Mouse (Mus musculus) heart, embryonic 10.5 days (tissue): ENCODE data around the gene Ncapd2. TPM values are rescaled to one million over a fixed set of nuclear protein-coding genes. Genes with fewer than 3 reads are reported as not detected.
A peak's percentile ranks its signal among the peaks of the same experiment; 100 is the strongest.

ENCODE experiments used
- DNase-seq: peaks from one replicate; pipeline ENCODE4 v3.0.0-alpha.2; 2017; ENCODE audit warnings: low spot score
- H3K27ac ChIP-seq: fragments of 300-500 bp; sonication (generic); 2 replicates; pipeline ENCODE4 v1.5.1; 2016; ENCODE audit warnings: mild to moderate bottlenecking
- H3K27me3 ChIP-seq: fragments of 300-500 bp; sonication (generic); 2 replicates; pipeline ENCODE4 v1.6.1; 2016; ENCODE audit warnings: mild to moderate bottlenecking; ENCODE audit not compliant: poor library complexity, insufficient read depth, severe bottlenecking
- H3K36me3 ChIP-seq: fragments of 300-500 bp; sonication (generic); 2 replicates; pipeline ENCODE4 v1.6.1; 2016; ENCODE audit warnings: mild to moderate bottlenecking, moderate library complexity
- H3K4me1 ChIP-seq: fragments of 300-500 bp; sonication (generic); 2 replicates; pipeline ENCODE4 v1.6.1; 2016; ENCODE audit warnings: mild to moderate bottlenecking
- H3K4me3 ChIP-seq: fragments of 300-500 bp; sonication (generic); 2 replicates; pipeline ENCODE4 v1.5.1; 2016; ENCODE audit warnings: mild to moderate bottlenecking, moderate library complexity
- H3K9me3 ChIP-seq: fragments of 300-500 bp; sonication (generic); 2 replicates; pipeline ENCODE4 v1.6.1; 2016; ENCODE audit warnings: mild to moderate bottlenecking, moderate library complexity
- WGBS: fragments of 180-500 bp; shearing (Covaris S2); methylation state at CpG from one replicate; pipeline ENCODE4 v1.1.7; 2016; 5-methylcytosine and 5-hydroxymethylcytosine counted together
- microRNA-seq: library from miRNA; unstranded; fragments of <30 nt; microRNA quantifications from one replicate; pipeline ENCODE4, GENCODE M21; 2017
- polyA plus RNA-seq: library from polyadenylated mRNA; unstranded; fragments of >200 nt; fragmentation: Nextera tagmentation; extraction: Ambion mirVana; gene quantifications from 2 replicates; pipeline ENCODE4 v1.2.1, GENCODE M21; 2016

Gene Ncapd2
- polyA plus RNA-seq, 1 experiment from 2014 or later, result 140 TPM

- Histone ChIP-seq H3K4me3 (peak within 1 kb of the TSS; percentile 92), H3K27me3 (no peaks in the 10 kb centered on the region), H3K36me3 (peaks cover 74% of the 10 kb centered on the region), H3K9me3 (no peaks in the 10 kb centered on the region), H3K27ac (peak within 1 kb of the TSS; percentile 92), H3K4me1 (peaks cover 11% of the 10 kb centered on the region)
- peak; percentile 96 for DNase-seq
- under 1% methylated on average over 66 of the region's 66 CpGs for WGBS
These were observed 60.0 kb downstream of the Ncapd2 start, which contains the start of gene Nop2 for GRCm38 (mm10) chr6:125131302-125132156. TSS of gene Nop2 (plus strand) at chr6:125131909.

DNA sequence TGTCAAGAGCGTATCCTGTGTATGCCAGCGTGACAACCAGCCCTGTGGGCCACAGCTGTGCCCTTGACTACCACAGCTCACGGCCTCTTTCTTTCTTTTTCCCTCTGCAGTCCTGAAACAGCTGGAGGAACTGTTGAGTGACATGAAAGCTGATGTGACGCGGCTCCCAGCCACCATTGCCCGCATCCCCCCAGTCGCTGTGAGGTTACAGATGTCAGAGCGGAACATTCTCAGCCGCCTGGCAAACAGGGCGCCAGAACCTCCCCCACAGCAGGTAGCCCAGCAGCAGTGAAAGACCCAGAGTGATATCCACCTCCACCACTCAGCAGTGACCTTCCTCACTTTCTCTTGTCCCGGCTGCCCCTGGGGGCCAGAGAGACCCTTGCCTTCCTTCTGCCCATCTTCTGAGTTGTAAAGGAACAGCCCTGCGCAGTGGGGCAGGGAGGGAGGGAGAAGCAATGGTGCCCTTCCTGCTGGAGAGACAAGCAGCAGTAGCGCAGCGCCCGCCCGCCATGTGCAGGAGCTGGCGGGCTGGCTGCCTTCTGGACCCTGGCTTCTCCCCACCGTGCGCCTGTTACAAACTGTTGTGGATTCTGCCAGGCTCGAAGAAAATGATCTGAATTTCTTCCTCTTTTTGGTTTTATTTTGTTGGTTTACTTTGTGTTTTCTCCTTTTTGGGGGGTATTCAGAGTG, 61.6 kb downstream of the Ncapd2 start:
- H3K4me3 ChIP-seq, result 0 out of 2 replicates have a peak overlapping the region, but pooled peaks have one; percentile 8
- H3K27me3 ChIP-seq, result no peaks in the 10 kb centered on the region
- DNase-seq, result peak; percentile 72
- H3K4me1 ChIP-seq, result peaks cover 11% of the 10 kb centered on the region
- 82% methylated on average over 20 of the region's 20 CpGs for WGBS
- H3K27ac ChIP-seq, result no peak overlapping the region
- no peaks in the 10 kb centered on the region for H3K9me3 ChIP-seq
- peaks cover 75% of the 10 kb centered on the region for H3K36me3 ChIP-seq

GRCm38 (mm10) chr6:125128724-125129123, 62.8 kb downstream of the Ncapd2 start:
- Histone ChIP-seq H3K4me1 (peaks cover 11% of the 10 kb centered on the region), H3K9me3 (no peaks in the 10 kb centered on the region), H3K27me3 (no peaks in the 10 kb centered on the region), H3K4me3 (no peak overlapping the region), H3K27ac (no peak overlapping the region), H3K36me3 (peaks cover 76% of the 10 kb centered on the region)
- 90% methylated on average over 12 of the region's 12 CpGs for WGBS
- peak; percentile 73 for DNase-seq

GRCm38 (mm10) chr6:125119387-125119786, 72.1 kb downstream of the Ncapd2 start:
- Histone ChIP-seq H3K27ac (no peak overlapping the region), H3K4me3 (no peak overlapping the region), H3K9me3 (no peaks in the 10 kb centered on the region), H3K36me3 (peaks cover 100% of the 10 kb centered on the region), H3K4me1 (no peaks in the 10 kb centered on the region), H3K27me3 (no peaks in the 10 kb centered on the region)
- peak; percentile 72 for DNase-seq
- 92% methylated on average over 8 of the region's 8 CpGs for WGBS

Small RNA genes within 50 kb of the gene (microRNA-seq; reads per million reads assigned to microRNA genes)
- gene Mir3098 (0.76 reads per million), gene Mir8113 (not detected)

Other genes starting within 250 kb of the Ncapd2 start
- gene Cops7a, start 226.2 kb downstream of the Ncapd2 start, polyA plus RNA-seq, result 173 and 178 TPM in 2 replicates
- gene Pianp, start 195.0 kb downstream of the Ncapd2 start, polyA plus RNA-seq, result 0.14 TPM in 1 of 2 replicates, not detected in the other
- 7.9 and 14.2 TPM in 2 replicates for gene Zfp384, start 182.6 kb downstream of the Ncapd2 start, polyA plus RNA-seq
- 74.4 and 84.5 TPM in 2 replicates for gene Ing4, start 151.9 kb downstream of the Ncapd2 start, polyA plus RNA-seq
- 4.8 and 8.0 TPM in 2 replicates for gene Acrbp, start 142.0 kb downstream of the Ncapd2 start, polyA plus RNA-seq
- gene Lpar5, start 123.8 kb downstream of the Ncapd2 start, polyA plus RNA-seq, result 0.37 and 0.38 TPM in 2 replicates
- 75.0 and 88.6 TPM in 2 replicates for gene Chd4, start 95.7 kb downstream of the Ncapd2 start, polyA plus RNA-seq
- 73.2 and 92.7 TPM in 2 replicates for gene Nop2, start 59.8 kb downstream of the Ncapd2 start, polyA plus RNA-seq
- 11.7 and 11.9 TPM in 2 replicates for gene Iffo1, start 46.5 kb downstream of the Ncapd2 start, polyA plus RNA-seq
- 3,676 and 4,272 TPM in 2 replicates for gene Gapdh, start 25.2 kb downstream of the Ncapd2 start, polyA plus RNA-seq
- 246 and 251 TPM in 2 replicates for gene Mrpl51, start 100 bp upstream of the Ncapd2 start, polyA plus RNA-seq
- 3.4 TPM in 2 replicates for gene Vamp1, start 23.9 kb upstream of the Ncapd2 start, polyA plus RNA-seq
- gene Tapbpl, start 40.2 kb upstream of the Ncapd2 start, polyA plus RNA-seq, result 2.7 and 3.1 TPM in 2 replicates
- 1.3 and 2.1 TPM in 2 replicates for gene Cd27, start 45.3 kb upstream of the Ncapd2 start, polyA plus RNA-seq
- gene Tuba3a, start 94.3 kb upstream of the Ncapd2 start, polyA plus RNA-seq, result 0.09 TPM in 1 of 2 replicates, not detected in the other
- gene Ltbr, start 122.2 kb upstream of the Ncapd2 start, polyA plus RNA-seq, result 37.8 and 40.4 TPM in 2 replicates
- gene Scnn1a, start 129.0 kb upstream of the Ncapd2 start, polyA plus RNA-seq, result 0.65 and 0.98 TPM in 2 replicates
- gene Tnfrsf1a, start 157.7 kb upstream of the Ncapd2 start, polyA plus RNA-seq, result 33.6 and 35.3 TPM in 2 replicates
- gene Plekhg6, start 189.1 kb upstream of the Ncapd2 start, polyA plus RNA-seq, result 0.20 TPM in 1 of 2 replicates, not detected in the other